13 mouse cellular contexts compared by ENCODE assay signal in the genomic region with DNA sequence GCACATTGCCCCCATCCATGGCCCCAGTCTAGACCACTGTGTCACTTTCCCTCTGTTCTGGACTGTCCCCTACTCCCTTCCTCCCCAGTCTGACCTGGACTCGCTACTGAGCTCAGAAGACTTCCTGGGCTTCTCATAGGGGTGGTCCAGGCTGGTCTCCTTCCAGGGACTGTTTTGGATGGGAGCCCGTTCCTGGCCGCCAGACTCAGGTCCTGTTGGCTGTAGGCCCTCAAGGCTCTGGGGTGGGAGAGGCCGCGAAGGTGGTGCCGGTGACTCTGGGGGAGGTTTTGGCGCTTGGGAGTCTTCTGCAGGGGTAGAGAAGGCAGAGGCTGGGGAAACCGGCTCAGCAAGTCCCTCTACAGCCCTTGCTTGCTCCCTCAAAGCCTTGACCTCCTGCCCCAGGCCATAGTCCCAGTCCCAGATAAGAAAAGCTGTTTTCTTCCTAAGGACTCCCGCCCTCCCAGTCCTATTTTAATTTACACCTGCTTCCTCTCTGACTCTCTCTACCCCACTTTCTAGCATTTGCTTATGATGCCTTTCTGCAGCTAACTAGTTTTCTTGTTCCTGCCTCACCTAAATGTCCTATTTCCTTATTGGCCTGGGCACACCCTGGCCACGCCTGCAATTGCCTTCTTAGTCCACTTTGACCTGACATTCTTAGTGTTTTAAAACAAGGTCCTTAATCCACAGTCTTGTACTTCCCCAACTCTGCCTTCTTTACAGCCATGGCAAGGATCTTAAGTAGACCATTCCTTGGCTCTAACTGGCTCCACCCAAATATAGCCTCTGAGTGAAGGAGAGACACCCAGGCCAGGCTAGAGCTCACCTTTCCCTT. TPM values are rescaled to one million over a fixed set of nuclear protein-coding genes. Genes with fewer than 3 reads are reported as not detected.
A peak's percentile ranks its signal among the peaks of the same experiment; 100 is the strongest.
DNase-seq lines count a peak whose midpoint lies in the region; ATAC-seq and TF ChIP-seq lines count a peak whose summit lies in the region.
"Had no signal": no experiment of that assay in that cellular context is flagged by ENCODE, and none has a peak within 500 bp of the region (broad histone marks: within the 10 kb centered on the region; RNA-seq: fewer than 3 reads in every experiment).

No protein-coding gene starts in this region.

- DNase-seq in kidney, postnatal 0 days (ENCODE audit: low spot score), result peak; percentile 16
- no peak for DNase-seq in kidney, postnatal 36 days
- DNase-seq in large intestine, adult 2 months (ENCODE audit: low read depth, low spot score), result peak; percentile 95
- peak; percentile 40 to 77 for DNase-seq in lung, postnatal 4 days
- no peak for DNase-seq in left cerebral cortex, postnatal 36 days (ENCODE audit: low spot score in 2 of 2)
- DNase-seq in forebrain, embryonic 10.5 days (ENCODE audit: extremely low spot score, low spot score), result no peak
- no peak for DNase-seq in adrenal gland, adult 8-10 months
- DNase-seq: cerebellum, adult 18-20 months; heart, postnatal 4 days; liver; retina, postnatal 1 day had no signal

- H3K27me3 ChIP-seq in kidney, postnatal 0 days (ENCODE audit: insufficient read depth, low read length), result no peaks in the 10 kb centered on the region
- no peaks in the 10 kb centered on the region for H3K27me3 ChIP-seq in embryonic facial prominence, embryonic 13.5 days
- H3K27me3 ChIP-seq in forebrain, embryonic 10.5 days (ENCODE audit: poor library complexity, severe bottlenecking), result no peaks in the 10 kb centered on the region

- intact Hi-C loops in left cerebral cortex, postnatal 36 days (cut with DNase I), result no loop called here

- H3K4me2 ChIP-seq in kidney, postnatal 0 days (ENCODE audit: low read length), result no peak overlapping the region
- H3K4me2 ChIP-seq in embryonic facial prominence, embryonic 13.5 days, result no peak overlapping the region

- H3K27ac ChIP-seq in kidney, postnatal 0 days, result peak overlapping the region; percentile 19; the same call in 1 of the 2 replicates
- no peak overlapping the region for H3K27ac ChIP-seq in embryonic facial prominence, embryonic 13.5 days
- H3K27ac ChIP-seq in forebrain, embryonic 10.5 days, result no peak overlapping the region

- H3K4me3 ChIP-seq in kidney, postnatal 0 days (replicated peaks; ENCODE audit: low read depth, low read length), result no peak overlapping the region
- no peak overlapping the region for H3K4me3 ChIP-seq in embryonic facial prominence, embryonic 13.5 days
- H3K4me3 ChIP-seq in forebrain, embryonic 10.5 days, result no peak overlapping the region

- peaks cover 7% of the 10 kb centered on the region; the same call in 1 of the 2 replicates for H3K4me1 ChIP-seq in kidney, postnatal 0 days (replicated peaks; ENCODE audit: insufficient read depth, low read length)
- no peaks in the 10 kb centered on the region for H3K4me1 ChIP-seq in embryonic facial prominence, embryonic 13.5 days
- no peaks in the 10 kb centered on the region for H3K4me1 ChIP-seq in forebrain, embryonic 10.5 days

- no peaks in the 10 kb centered on the region for H3K9me3 ChIP-seq in kidney, postnatal 0 days (replicated peaks; ENCODE audit: low read length)
- no peaks in the 10 kb centered on the region for H3K9me3 ChIP-seq in embryonic facial prominence, embryonic 13.5 days
- H3K9me3 ChIP-seq in forebrain, embryonic 10.5 days, result no peaks in the 10 kb centered on the region

- no peak overlapping the region for H3K9ac ChIP-seq in kidney, postnatal 0 days (ENCODE audit: low read depth, low read length)
- H3K9ac ChIP-seq in embryonic facial prominence, embryonic 13.5 days, result peak overlapping the region; percentile 27; the same call in 1 of the 2 replicates

- peak; percentile 48; the same call in 1 of the 2 replicates for ATAC-seq in kidney, postnatal 0 days (replicated peaks; ENCODE audit: low FRiP score, low read depth)
- no peak for ATAC-seq in embryonic facial prominence, embryonic 13.5 days (ENCODE audit: insufficient number of reproducible peaks, insufficient read depth, low FRiP score, low TSS enrichment, low read depth)

- WGBS in kidney, postnatal 0 days, result 48% methylated on average over 10 of the region's 10 CpGs
- WGBS in embryonic facial prominence, embryonic 13.5 days, result 72% methylated on average over 10 of the region's 10 CpGs
- 21% methylated on average over 10 of the region's 10 CpGs for WGBS in large intestine, adult 2 months
- 80% methylated on average over 10 of the region's 10 CpGs for WGBS in forebrain, embryonic 10.5 days

- TF ChIP-seq CTCF in kidney, postnatal 0 days (IDR thresholded peaks at IDR 0.05; ENCODE audit: low read depth), result no peak

- peaks cover 13% of the 10 kb centered on the region; the same call in 1 of the 2 replicates for H3K36me3 ChIP-seq in kidney, postnatal 0 days (ENCODE audit: insufficient read depth, low read length)
- H3K36me3 ChIP-seq in embryonic facial prominence, embryonic 13.5 days, result peaks cover 83% of the 10 kb centered on the region
- H3K36me3 ChIP-seq in forebrain, embryonic 10.5 days (replicated peaks), result peaks cover 100% of the 10 kb centered on the region

RNA-seq across cellular contexts. Expression of a gene that starts 7.6 kb away (rescaled TPM):
- polyA plus RNA-seq in kidney, postnatal 0 days (2015; fragmentation: Nextera tagmentation; extraction: Ambion mirVana), result not detected in 2 replicates
- polyA plus RNA-seq in embryonic facial prominence, embryonic 13.5 days (2015; fragmentation: Nextera tagmentation; extraction: Ambion mirVana), result 0.22 and 0.67 TPM in 2 replicates
- polyA plus RNA-seq in large intestine, adult 2 months (2012; rRNA removed), result 2.1 and 3.3 TPM in 2 replicates
- total RNA-seq in left cerebral cortex, postnatal 36 days (2021), result 1 to 10 TPM in 1 of 2 experiments, under 1 TPM in 1; 0.54 to 1.2 TPM
- polyA plus RNA-seq in forebrain, embryonic 10.5 days (2016; fragmentation: Nextera tagmentation; extraction: Ambion mirVana), result 0.27 and 0.28 TPM in 2 replicates
- total RNA-seq in adrenal gland, adult 8-10 months (2022), result not detected
- total RNA-seq: heart, postnatal 4 days had no signal
- polyA plus RNA-seq: spleen, adult 2 months had no signal

RNA-seq across cellular contexts. Expression of a gene that starts 13.8 kb away (rescaled TPM):
- polyA plus RNA-seq in kidney, postnatal 0 days (2015; fragmentation: Nextera tagmentation; extraction: Ambion mirVana), result 13.3 and 15.9 TPM in 2 replicates
- 18.7 and 22.7 TPM in 2 replicates for polyA plus RNA-seq in embryonic facial prominence, embryonic 13.5 days (2015; fragmentation: Nextera tagmentation; extraction: Ambion mirVana)
- 56.5 and 57.5 TPM in 2 replicates for polyA plus RNA-seq in large intestine, adult 2 months (2012; rRNA removed)
- total RNA-seq in left cerebral cortex, postnatal 36 days (2021), result 1 to 10 TPM; 2.5 to 3.3 TPM
- polyA plus RNA-seq in forebrain, embryonic 10.5 days (2016; fragmentation: Nextera tagmentation; extraction: Ambion mirVana), result 21.2 and 23.2 TPM in 2 replicates
- under 1 TPM in 1 of 4 experiments, not detected in 3; 0.08 TPM for total RNA-seq in adrenal gland, adult 8-10 months (2022)
- total RNA-seq: heart, postnatal 4 days had no signal

RNA-seq across cellular contexts. Expression of a gene that starts 40.4 kb away (rescaled TPM):
- not detected in 2 replicates for polyA plus RNA-seq in kidney, postnatal 0 days (2015; fragmentation: Nextera tagmentation; extraction: Ambion mirVana)
- 0.21 TPM in 1 of 2 replicates, not detected in the other for polyA plus RNA-seq in embryonic facial prominence, embryonic 13.5 days (2015; fragmentation: Nextera tagmentation; extraction: Ambion mirVana)
- 0.12 TPM in 1 of 2 replicates, not detected in the other for polyA plus RNA-seq in large intestine, adult 2 months (2012; rRNA removed)
- total RNA-seq in left cerebral cortex, postnatal 36 days (2021), result 1 to 10 TPM; 5.5 to 7.7 TPM
- polyA plus RNA-seq in forebrain, embryonic 10.5 days (2016; fragmentation: Nextera tagmentation; extraction: Ambion mirVana), result not detected in 2 replicates
- under 1 TPM in 1 of 4 experiments, not detected in 3; 0.38 TPM for total RNA-seq in adrenal gland, adult 8-10 months (2022)
- total RNA-seq: heart, postnatal 4 days had no signal

Comparison
In these comparisons a context has a peak if more than half of its experiments do, and no peak if none do; other contexts are left out.
1. DNase-seq: peak in kidney, postnatal 0 days (single experiment), large intestine, adult 2 months (single experiment) and lung, postnatal 4 days (2 of 2); none in kidney, postnatal 36 days (0 of 2), left cerebral cortex, postnatal 36 days (0 of 2), forebrain, embryonic 10.5 days (single experiment) and adrenal gland, adult 8-10 months (single experiment).